Mouse (Mus musculus): ENCODE results near the gene Tnnt3. TPM values are rescaled to one million over a fixed set of nuclear protein-coding genes. Genes with fewer than 3 reads are reported as not detected.

The Tnnt3 gene
- polyA plus RNA-seq, 1 experiment from 2014 or later = 0.77 TPM

DNA sequence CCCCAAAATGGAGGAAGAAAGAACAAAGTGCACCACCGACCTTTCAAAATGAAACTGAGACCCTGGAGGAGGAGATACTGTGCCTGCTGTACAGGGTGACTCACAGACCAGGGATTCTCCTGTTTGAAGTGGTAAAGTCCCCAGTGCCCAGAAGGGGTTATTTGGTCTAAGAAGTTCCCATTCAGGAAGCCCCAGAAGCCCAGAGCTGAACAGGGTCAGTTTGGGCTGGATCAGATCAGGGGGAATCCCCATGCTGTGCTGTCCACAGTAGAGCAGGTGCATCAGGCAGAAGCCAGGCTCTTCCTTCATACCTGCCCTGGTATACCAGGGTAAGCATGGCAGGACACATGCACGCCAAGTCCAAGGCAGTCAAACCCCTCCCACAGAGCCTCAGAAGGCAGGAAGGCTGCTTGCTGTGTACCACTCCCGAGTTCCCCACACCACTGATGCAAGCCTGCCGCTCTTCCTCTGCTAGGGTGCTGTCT lies 36.0 kb upstream of the Tnnt3 start:
- 81% methylated on average over 4 of the region's 4 CpGs for WGBS
- no peak for ATAC-seq
- no peaks in the 10 kb centered on the region for H3K36me3 ChIP-seq (ENCODE audit: poor library complexity, severe bottlenecking)
- H3K4me3 ChIP-seq = no peak overlapping the region
- no peak overlapping the region for H3K27ac ChIP-seq
- no peaks in the 10 kb centered on the region for H3K27me3 ChIP-seq
- H3K9ac ChIP-seq = no peak overlapping the region
- H3K4me1 ChIP-seq = peaks cover 7% of the 10 kb centered on the region
- no peak overlapping the region for H3K4me2 ChIP-seq
- H3K9me3 ChIP-seq (replicated peaks) = no peaks in the 10 kb centered on the region

DNA sequence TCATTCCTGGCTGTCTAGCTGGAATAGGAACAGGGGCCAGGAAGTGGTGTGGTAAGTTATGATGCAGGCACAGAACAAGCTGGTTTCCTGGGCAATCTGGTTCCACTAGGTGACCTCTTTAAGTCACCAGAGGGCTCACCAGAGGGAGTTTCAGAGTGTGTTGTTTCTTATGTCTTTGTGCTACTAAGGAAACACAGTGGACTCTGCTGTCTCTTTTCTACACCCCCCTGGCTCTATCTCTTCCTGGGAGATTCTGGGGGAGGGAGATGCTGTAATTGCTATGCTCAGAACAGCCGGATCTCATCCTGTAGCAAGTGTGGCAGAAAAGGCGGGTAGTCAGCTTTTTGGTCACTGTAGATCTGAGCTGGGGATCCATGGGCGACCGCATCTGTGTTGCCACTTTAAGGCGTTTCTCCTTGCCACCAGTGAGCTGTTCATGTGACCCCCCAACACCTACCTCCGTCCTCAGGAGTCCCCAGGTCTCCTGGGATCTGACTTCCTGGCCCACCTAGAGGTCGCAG lies 28.4 kb upstream of the Tnnt3 start:
- Histone ChIP-seq H3K27ac (no peak overlapping the region), H3K27me3 (no peaks in the 10 kb centered on the region), H3K36me3 (ENCODE audit: poor library complexity, severe bottlenecking) (no peaks in the 10 kb centered on the region), H3K4me3 (no peak overlapping the region), H3K4me1 (peaks cover 23% of the 10 kb centered on the region), H3K4me2 (no peak overlapping the region), H3K9me3 (replicated peaks) (no peaks in the 10 kb centered on the region), H3K9ac (no peak overlapping the region)
- WGBS = 88% methylated on average over 7 of the region's 7 CpGs
- no peak for ATAC-seq

DNA sequence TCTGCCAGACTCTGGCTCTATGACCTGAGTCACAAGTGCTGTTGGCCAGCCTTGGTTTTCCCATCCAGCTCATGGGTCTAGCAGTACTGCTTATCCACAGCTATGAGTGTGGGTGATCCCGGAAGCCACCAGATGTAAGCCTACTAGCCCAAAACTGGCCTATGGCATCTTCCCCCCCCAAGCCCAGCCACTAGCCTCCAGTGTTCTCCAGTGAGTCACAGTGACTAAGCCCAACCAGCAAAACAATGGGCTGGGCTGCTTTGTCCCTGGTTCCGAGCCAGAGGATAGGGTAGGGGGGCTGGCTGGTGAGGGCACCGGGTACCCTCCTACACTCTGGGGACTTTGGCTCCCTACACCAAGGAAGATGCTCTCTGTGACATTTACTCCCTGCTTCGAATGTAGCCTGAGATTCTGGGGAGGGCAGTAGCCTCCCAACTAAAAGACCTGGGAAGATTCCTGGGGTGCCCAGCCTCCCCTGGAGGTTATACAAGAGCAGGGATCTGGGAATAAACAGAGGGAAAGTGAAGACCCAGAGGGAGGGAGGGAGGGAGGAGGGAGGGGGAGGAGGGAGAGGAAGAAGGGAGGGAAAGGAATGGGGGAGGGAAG lies 27.7 kb upstream of the Tnnt3 start:
- Histone ChIP-seq H3K4me1 (peaks cover 23% of the 10 kb centered on the region), H3K4me3 (no peak overlapping the region), H3K36me3 (ENCODE audit: poor library complexity, severe bottlenecking) (no peaks in the 10 kb centered on the region), H3K27me3 (no peaks in the 10 kb centered on the region), H3K9me3 (replicated peaks) (no peaks in the 10 kb centered on the region), H3K27ac (no peak overlapping the region), H3K4me2 (no peak overlapping the region), H3K9ac (no peak overlapping the region)
- no peak for ATAC-seq
- 29% methylated on average over 4 of the region's 4 CpGs for WGBS

DNA sequence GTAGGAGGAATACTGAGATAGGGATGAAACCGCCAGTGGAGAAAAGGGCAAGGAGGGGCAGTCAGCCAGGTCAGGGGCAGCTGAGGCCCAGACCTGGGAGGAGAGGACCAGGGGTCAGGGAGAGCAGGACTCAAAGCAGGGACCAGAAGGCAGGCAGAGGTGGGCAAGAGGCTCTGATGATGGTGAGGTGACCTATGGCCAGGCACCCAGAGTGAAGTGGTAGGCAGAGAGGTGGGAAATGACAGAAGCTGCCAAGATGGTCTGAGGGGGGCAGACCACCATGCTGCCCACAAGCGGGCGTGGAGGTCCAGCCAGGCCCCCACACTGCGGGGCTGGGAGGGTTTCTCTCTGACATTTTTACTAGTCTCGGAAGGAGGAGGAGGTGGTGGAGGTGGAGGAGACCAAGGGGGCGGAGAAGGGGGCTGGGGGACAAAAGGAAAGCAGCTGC lies 27.2 kb upstream of the Tnnt3 start:
- ATAC-seq = no peak

DNA sequence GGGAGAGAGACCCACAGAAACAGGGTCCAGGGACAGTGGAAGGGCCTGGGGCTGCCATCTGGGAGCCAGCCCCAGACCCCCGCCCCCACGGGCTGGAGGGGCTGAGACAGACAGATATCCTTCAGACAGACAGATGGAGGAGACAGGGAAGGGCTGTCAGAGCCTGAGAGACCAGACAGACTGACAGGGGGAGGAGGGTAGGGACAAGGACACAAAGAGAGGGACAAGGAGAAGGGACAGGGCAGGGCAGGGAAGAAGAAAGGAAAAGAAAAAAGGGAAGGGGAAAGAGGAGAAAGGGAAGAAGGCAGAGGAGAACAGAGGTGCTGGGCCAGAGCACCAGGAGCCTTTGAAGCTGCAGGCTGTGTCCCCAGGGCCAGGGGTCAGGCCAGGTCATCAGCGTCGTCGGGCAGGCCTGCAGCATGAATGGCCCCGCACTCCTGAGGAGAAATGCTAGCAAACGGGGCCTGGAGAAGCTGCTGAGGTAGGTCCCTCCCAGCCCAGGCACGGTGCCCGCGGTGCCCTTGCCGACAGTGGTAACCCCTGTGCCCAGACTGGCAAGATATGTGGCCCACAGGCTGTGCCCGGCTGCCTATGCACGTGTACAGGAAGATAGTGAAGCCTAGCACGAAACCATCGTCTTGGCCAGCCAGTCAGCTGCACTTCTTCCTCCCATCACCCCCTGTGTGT lies 26.6 kb upstream of the Tnnt3 start:
- 0 out of 2 replicates have a peak overlapping the region, but pooled peaks have one; percentile 19 for H3K27ac ChIP-seq
- H3K4me3 ChIP-seq = no peak overlapping the region
- H3K36me3 ChIP-seq (ENCODE audit: poor library complexity, severe bottlenecking) = no peaks in the 10 kb centered on the region
- peaks cover 23% of the 10 kb centered on the region for H3K4me1 ChIP-seq
- no peaks in the 10 kb centered on the region for H3K9me3 ChIP-seq (replicated peaks)
- peak overlapping the region; percentile 14 for H3K9ac ChIP-seq
- no peaks in the 10 kb centered on the region for H3K27me3 ChIP-seq
- WGBS = 41% methylated on average over 15 of the region's 15 CpGs
- ATAC-seq = no peak
- H3K4me2 ChIP-seq = no peak overlapping the region

More for the DNA sequence above, 27.2 kb upstream of the Tnnt3 start:
- Histone ChIP-seq H3K9me3 (replicated peaks) (no peaks in the 10 kb centered on the region), H3K4me2 (no peak overlapping the region), H3K9ac (peak overlapping the region; percentile 14; the same call in 1 of the 2 replicates), H3K27me3 (no peaks in the 10 kb centered on the region), H3K4me3 (no peak overlapping the region), H3K36me3 (ENCODE audit: poor library complexity, severe bottlenecking) (no peaks in the 10 kb centered on the region), H3K4me1 (peaks cover 23% of the 10 kb centered on the region), H3K27ac (no peak overlapping the region)
- 38% methylated on average over 6 of the region's 6 CpGs for WGBS

DNA sequence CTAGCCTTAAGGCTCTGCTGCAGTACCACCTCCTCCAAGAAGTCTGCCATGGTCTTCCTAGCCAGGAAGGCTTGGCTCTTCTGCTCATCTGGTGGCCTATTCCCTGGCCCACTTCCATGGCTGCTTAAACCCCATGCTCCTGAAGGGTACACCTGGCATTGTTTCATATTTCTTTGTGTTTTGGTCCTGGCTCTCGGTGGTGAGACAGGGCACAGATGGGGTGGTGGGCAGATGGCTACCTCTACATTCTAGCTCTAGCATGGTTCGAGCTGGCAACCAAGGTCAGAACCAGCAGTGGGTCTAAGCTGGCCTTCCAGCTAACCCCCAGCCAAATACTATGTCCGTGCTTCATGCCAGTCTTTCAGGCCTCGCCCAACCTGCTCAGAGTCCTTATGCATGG lies 25.7 kb upstream of the Tnnt3 start:
- Histone ChIP-seq H3K4me3 (no peak overlapping the region), H3K27ac (no peak overlapping the region), H3K9ac (no peak overlapping the region), H3K4me1 (peaks cover 23% of the 10 kb centered on the region), H3K9me3 (replicated peaks) (no peaks in the 10 kb centered on the region), H3K36me3 (ENCODE audit: poor library complexity, severe bottlenecking) (no peaks in the 10 kb centered on the region), H3K4me2 (no peak overlapping the region), H3K27me3 (no peaks in the 10 kb centered on the region)
- no peak for ATAC-seq
- WGBS = 87% methylated on average over 4 of the region's 4 CpGs

DNA sequence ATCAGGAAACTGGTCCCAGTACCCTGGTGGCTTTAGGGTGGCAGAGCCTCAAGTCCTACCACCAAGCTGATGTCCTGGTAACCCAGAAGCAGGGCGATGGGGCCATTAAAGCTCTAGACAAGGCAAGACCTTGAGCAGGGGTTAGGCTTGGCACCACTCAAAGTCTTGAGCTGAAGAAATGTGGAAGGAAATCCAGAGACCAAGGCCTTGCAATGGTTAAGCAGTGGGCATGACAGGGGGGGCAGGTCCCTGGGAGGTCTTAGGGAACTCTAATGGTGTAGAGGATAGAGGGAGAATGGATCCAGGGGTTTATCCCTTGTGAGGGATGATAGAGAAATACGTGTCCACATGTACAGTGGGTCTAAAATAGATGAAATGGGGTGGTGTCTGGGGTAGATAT lies 25.2 kb upstream of the Tnnt3 start:
- no peaks in the 10 kb centered on the region for H3K27me3 ChIP-seq
- H3K4me1 ChIP-seq = peaks cover 23% of the 10 kb centered on the region
- no peaks in the 10 kb centered on the region for H3K36me3 ChIP-seq (ENCODE audit: poor library complexity, severe bottlenecking)
- no peak overlapping the region for H3K4me2 ChIP-seq
- no peak for ATAC-seq
- H3K27ac ChIP-seq = no peak overlapping the region
- H3K9me3 ChIP-seq (replicated peaks) = no peaks in the 10 kb centered on the region
- H3K4me3 ChIP-seq = no peak overlapping the region
- no peak overlapping the region for H3K9ac ChIP-seq
- WGBS = 77% methylated on average over 2 of the region's 2 CpGs

DNA sequence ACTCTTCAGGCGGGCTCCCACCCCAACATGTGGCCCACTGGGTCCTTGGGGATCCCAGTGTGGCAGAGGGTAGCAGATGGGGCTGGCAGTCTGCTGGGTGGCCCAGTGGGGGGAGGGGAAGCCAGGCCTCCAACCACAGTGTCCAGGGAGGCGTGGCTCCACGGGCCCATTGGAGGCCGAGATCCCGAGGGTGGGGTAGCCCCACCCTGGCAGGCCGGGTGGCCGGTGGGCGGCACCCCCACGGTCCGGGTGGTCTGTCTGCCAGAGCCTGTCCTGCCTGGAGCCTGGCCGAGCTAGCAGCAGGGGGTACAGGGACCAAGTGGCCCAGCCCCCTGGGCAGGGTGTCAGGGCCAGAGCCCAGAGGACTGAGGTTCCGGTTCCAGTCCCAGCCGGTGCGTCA lies 23.8 kb upstream of the Tnnt3 start:
- Histone ChIP-seq H3K4me3 (no peak overlapping the region), H3K27me3 (no peaks in the 10 kb centered on the region), H3K4me1 (peaks cover 23% of the 10 kb centered on the region), H3K9me3 (replicated peaks) (no peaks in the 10 kb centered on the region), H3K27ac (no peak overlapping the region), H3K36me3 (ENCODE audit: poor library complexity, severe bottlenecking) (no peaks in the 10 kb centered on the region), H3K9ac (no peak overlapping the region), H3K4me2 (no peak overlapping the region)
- 85% methylated on average over 14 of the region's 14 CpGs for WGBS
- ATAC-seq = no peak

DNA sequence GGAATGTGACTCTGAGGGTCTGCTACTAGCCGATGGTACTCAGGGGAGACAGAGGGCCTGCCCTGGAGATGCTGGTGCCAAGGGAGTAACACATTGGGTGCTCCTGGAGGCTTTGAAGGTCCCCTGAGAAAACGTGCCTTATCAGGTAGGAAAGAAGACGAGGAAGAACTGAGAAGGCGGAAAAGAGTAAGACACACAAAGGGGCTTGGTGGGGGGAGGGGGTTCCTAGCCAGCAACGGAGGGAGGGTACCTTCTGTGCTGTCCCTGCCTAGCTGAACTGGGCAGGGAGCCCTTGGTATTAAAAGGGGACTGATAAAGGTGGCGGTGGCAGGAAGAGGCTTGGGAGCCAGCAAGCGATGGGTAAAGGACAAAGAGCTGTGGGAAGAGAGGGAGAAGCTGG lies 23.0 kb upstream of the Tnnt3 start:
- Histone ChIP-seq H3K27ac (no peak overlapping the region), H3K9me3 (replicated peaks) (no peaks in the 10 kb centered on the region), H3K4me2 (no peak overlapping the region), H3K9ac (no peak overlapping the region), H3K27me3 (no peaks in the 10 kb centered on the region), H3K36me3 (ENCODE audit: poor library complexity, severe bottlenecking) (no peaks in the 10 kb centered on the region), H3K4me3 (no peak overlapping the region), H3K4me1 (peaks cover 20% of the 10 kb centered on the region)
- no peak for ATAC-seq
- 65% methylated on average over 7 of the region's 7 CpGs for WGBS

DNA sequence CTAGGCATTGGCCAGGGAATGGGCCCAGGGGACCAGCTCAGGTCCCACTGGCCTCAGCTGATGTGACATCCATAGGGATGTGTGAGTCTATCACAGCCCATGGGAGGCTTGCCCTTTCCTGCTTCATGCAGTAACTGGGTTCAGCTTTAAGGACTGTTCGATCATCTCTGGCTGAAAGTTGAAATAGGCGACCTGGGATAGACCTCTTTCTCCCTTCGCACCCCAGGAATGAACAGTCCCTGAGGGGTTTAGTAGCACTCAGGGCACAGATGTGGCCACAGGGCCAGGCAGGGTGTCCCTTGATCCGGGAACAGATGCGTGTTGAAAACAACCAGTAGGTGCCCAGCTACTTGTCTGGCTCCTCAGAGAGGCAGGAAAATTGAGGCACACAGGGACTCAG lies 22.4 kb upstream of the Tnnt3 start:
- H3K36me3 ChIP-seq (ENCODE audit: poor library complexity, severe bottlenecking) = no peaks in the 10 kb centered on the region
- no peak overlapping the region for H3K9ac ChIP-seq
- no peak overlapping the region for H3K4me2 ChIP-seq
- H3K27me3 ChIP-seq = no peaks in the 10 kb centered on the region
- 84% methylated on average over 5 of the region's 5 CpGs for WGBS
- no peaks in the 10 kb centered on the region for H3K9me3 ChIP-seq (replicated peaks)
- H3K4me3 ChIP-seq = no peak overlapping the region
- H3K4me1 ChIP-seq = peaks cover 15% of the 10 kb centered on the region
- H3K27ac ChIP-seq = no peak overlapping the region
- ATAC-seq = no peak

DNA sequence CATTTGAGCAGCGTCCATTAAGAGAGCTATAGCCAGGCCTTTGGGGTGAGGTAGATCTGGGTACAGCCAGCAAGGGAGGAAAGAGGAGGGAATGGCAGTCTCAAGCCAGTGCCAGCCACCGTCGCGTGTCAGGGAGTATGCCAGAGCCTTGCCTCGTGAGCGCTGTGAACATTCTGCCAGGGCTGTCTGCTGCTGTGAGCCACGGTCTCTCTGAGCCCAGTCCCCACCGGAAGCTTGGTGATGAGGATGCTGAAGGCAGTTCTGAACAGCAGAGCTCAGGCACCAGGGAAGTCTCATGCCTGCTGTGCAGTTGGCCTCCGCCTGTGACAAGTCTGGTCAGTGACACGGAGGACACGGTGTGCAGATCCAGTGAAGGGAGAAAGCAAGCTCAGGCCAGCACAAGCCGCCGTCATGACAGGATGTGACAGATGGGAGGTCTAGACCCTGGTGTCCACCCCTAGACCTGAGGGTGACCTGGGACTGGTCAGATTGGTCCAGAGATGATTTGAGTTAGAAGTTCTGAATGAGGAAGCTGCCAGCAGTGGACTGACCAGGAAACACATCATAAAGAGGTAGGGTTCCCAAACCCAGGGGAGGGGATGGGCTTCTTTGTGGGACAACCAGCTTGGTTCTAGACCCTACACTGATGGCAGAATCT lies 21.7 kb upstream of the Tnnt3 start:
- Histone ChIP-seq H3K27ac (no peak overlapping the region), H3K4me3 (no peak overlapping the region), H3K9me3 (replicated peaks) (no peaks in the 10 kb centered on the region), H3K4me2 (no peak overlapping the region), H3K27me3 (no peaks in the 10 kb centered on the region), H3K9ac (no peak overlapping the region), H3K4me1 (peaks cover 15% of the 10 kb centered on the region), H3K36me3 (ENCODE audit: poor library complexity, severe bottlenecking) (no peaks in the 10 kb centered on the region)
- ATAC-seq = no peak
- 84% methylated on average over 13 of the region's 13 CpGs for WGBS

DNA sequence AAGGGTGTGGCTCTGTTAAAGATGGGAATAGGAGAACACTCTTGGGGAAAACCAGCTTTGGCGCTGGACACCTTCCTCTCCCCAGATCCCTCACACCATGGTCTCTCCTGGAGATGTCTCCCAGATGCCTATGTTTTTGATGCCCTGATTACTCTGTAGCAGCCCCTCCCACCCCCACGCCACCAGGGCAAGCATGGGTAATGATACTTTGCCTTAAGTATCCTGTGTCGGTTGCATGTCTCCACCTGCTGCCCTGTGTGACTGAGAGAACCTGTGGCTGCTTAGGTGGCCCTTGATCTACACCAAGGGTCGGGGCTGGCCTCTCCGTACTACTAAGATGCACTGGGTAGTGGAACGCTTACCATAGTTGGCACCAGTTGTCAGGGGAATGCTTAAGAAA lies 20.6 kb upstream of the Tnnt3 start:
- Histone ChIP-seq H3K4me2 (no peak overlapping the region), H3K27ac (no peak overlapping the region), H3K4me3 (no peak overlapping the region), H3K36me3 (ENCODE audit: poor library complexity, severe bottlenecking) (no peaks in the 10 kb centered on the region), H3K9me3 (replicated peaks) (no peaks in the 10 kb centered on the region), H3K27me3 (no peaks in the 10 kb centered on the region), H3K4me1 (peaks cover 18% of the 10 kb centered on the region), H3K9ac (no peak overlapping the region)
- no peak for ATAC-seq
- WGBS = 92% methylated on average over 6 of the region's 6 CpGs

Data from forebrain, embryonic 13.5 days (tissue).